Mouse (Mus musculus): ENCODE data around the gene Cep152. TPM values are rescaled to one million over a fixed set of nuclear protein-coding genes. Genes with fewer than 3 reads are reported as not detected.

Gene Cep152
- polyA plus RNA-seq, 1 experiment from 2014 or later = 3.1 TPM

GRCm38 (mm10) chr2:125623211-125623610, 1.7 kb downstream of the Cep152 start:
- H3K27ac ChIP-seq (replicated peaks) = no peak overlapping the region
- H3K9me3 ChIP-seq = no peaks in the 10 kb centered on the region
- WGBS = 98% methylated on average over 15 of the region's 15 CpGs
- no peak overlapping the region for H3K9ac ChIP-seq
- ATAC-seq (ENCODE audit: low FRiP score, low read depth) = no peak
- no peak overlapping the region for H3K4me3 ChIP-seq
- no peaks in the 10 kb centered on the region for H3K27me3 ChIP-seq
- peaks cover 24% of the 10 kb centered on the region for H3K4me1 ChIP-seq (replicated peaks)
- no peak overlapping the region for H3K4me2 ChIP-seq
- no peaks in the 10 kb centered on the region for H3K36me3 ChIP-seq

GRCm38 (mm10) chr2:125620213-125620907, 4.6 kb downstream of the Cep152 start:
- peaks cover 7% of the 10 kb centered on the region; the same call in 1 of the 2 replicates for H3K36me3 ChIP-seq
- no peaks in the 10 kb centered on the region for H3K27me3 ChIP-seq
- 48% methylated on average over 25 of the region's 25 CpGs for WGBS
- no peak for ATAC-seq (ENCODE audit: low FRiP score, low read depth)
- H3K4me1 ChIP-seq (replicated peaks) = peaks cover 18% of the 10 kb centered on the region
- no peak overlapping the region for H3K27ac ChIP-seq (replicated peaks)
- H3K4me3 ChIP-seq = no peak overlapping the region
- no peak overlapping the region for H3K9ac ChIP-seq
- no peak overlapping the region for H3K4me2 ChIP-seq
- no peaks in the 10 kb centered on the region for H3K9me3 ChIP-seq

GRCm38 (mm10) chr2:125615858-125616424, 9.0 kb downstream of the Cep152 start:
- no peaks in the 10 kb centered on the region for H3K4me1 ChIP-seq (replicated peaks)
- no peak for ATAC-seq (ENCODE audit: low FRiP score, low read depth)

GRCm38 (mm10) chr2:125615440-125615839, 9.5 kb downstream of the Cep152 start:
- Histone ChIP-seq H3K27ac (replicated peaks) (no peak overlapping the region), H3K27me3 (no peaks in the 10 kb centered on the region), H3K9me3 (no peaks in the 10 kb centered on the region), H3K4me2 (no peak overlapping the region), H3K9ac (no peak overlapping the region), H3K4me3 (no peak overlapping the region), H3K4me1 (replicated peaks) (no peaks in the 10 kb centered on the region), H3K36me3 (peaks cover 17% of the 10 kb centered on the region; the same call in 1 of the 2 replicates)
- 95% methylated on average over 7 of the region's 7 CpGs for WGBS
- no peak for ATAC-seq (ENCODE audit: low FRiP score, low read depth)

More at GRCm38 (mm10) chr2:125615858-125616424, 9.0 kb downstream of the Cep152 start:
- H3K4me3 ChIP-seq = no peak overlapping the region
- no peak overlapping the region for H3K27ac ChIP-seq (replicated peaks)
- 79% methylated on average over 8 of the region's 8 CpGs for WGBS
- H3K36me3 ChIP-seq = peaks cover 17% of the 10 kb centered on the region; the same call in 1 of the 2 replicates
- no peak overlapping the region for H3K9ac ChIP-seq
- no peaks in the 10 kb centered on the region for H3K27me3 ChIP-seq
- H3K9me3 ChIP-seq = no peaks in the 10 kb centered on the region
- no peak overlapping the region for H3K4me2 ChIP-seq

- no peak overlapping the region for H3K4me3 ChIP-seq
- no peaks in the 10 kb centered on the region for H3K4me1 ChIP-seq (replicated peaks)
- no peak overlapping the region for H3K9ac ChIP-seq
- H3K27me3 ChIP-seq = no peaks in the 10 kb centered on the region
- peaks cover 4% of the 10 kb centered on the region for H3K36me3 ChIP-seq
- no peak overlapping the region for H3K4me2 ChIP-seq
- 81% methylated on average over 17 of the region's 17 CpGs for WGBS
- H3K27ac ChIP-seq (replicated peaks) = no peak overlapping the region
- no peaks in the 10 kb centered on the region for H3K9me3 ChIP-seq
- no peak for ATAC-seq (ENCODE audit: low FRiP score, low read depth)
Observed at GRCm38 (mm10) chr2:125606220-125606845, 18.6 kb downstream of the Cep152 start.

GRCm38 (mm10) chr2:125604646-125605045, 20.3 kb downstream of the Cep152 start:
- WGBS = 81% methylated on average over 7 of the region's 7 CpGs
- no peak overlapping the region for H3K27ac ChIP-seq (replicated peaks)
- no peaks in the 10 kb centered on the region for H3K9me3 ChIP-seq
- no peak overlapping the region for H3K4me3 ChIP-seq
- H3K4me2 ChIP-seq = no peak overlapping the region
- H3K36me3 ChIP-seq = peaks cover 1% of the 10 kb centered on the region
- peak; percentile 63; the same call in 1 of the 2 replicates for ATAC-seq (ENCODE audit: low FRiP score, low read depth)
- no peaks in the 10 kb centered on the region for H3K27me3 ChIP-seq
- H3K9ac ChIP-seq = no peak overlapping the region
- no peaks in the 10 kb centered on the region for H3K4me1 ChIP-seq (replicated peaks)

GRCm38 (mm10) chr2:125602970-125603369, 21.9 kb downstream of the Cep152 start:
- Histone ChIP-seq H3K27ac (replicated peaks) (no peak overlapping the region), H3K4me3 (no peak overlapping the region), H3K27me3 (no peaks in the 10 kb centered on the region), H3K4me2 (no peak overlapping the region), H3K9ac (no peak overlapping the region), H3K4me1 (replicated peaks) (no peaks in the 10 kb centered on the region), H3K36me3 (no peaks in the 10 kb centered on the region; the same call in 1 of the 2 replicates), H3K9me3 (no peaks in the 10 kb centered on the region)
- ATAC-seq (ENCODE audit: low FRiP score, low read depth) = no peak
- 92% methylated on average over 3 of the region's 3 CpGs for WGBS

- WGBS = 87% methylated on average over 4 of the region's 4 CpGs
- H3K36me3 ChIP-seq = no peaks in the 10 kb centered on the region; the same call in 1 of the 2 replicates
- no peak overlapping the region for H3K27ac ChIP-seq (replicated peaks)
- H3K9me3 ChIP-seq = no peaks in the 10 kb centered on the region
- H3K4me1 ChIP-seq (replicated peaks) = no peaks in the 10 kb centered on the region
- no peak overlapping the region for H3K4me2 ChIP-seq
- no peaks in the 10 kb centered on the region for H3K27me3 ChIP-seq
- H3K4me3 ChIP-seq = no peak overlapping the region
- ATAC-seq (ENCODE audit: low FRiP score, low read depth) = no peak
- no peak overlapping the region for H3K9ac ChIP-seq
Observed at GRCm38 (mm10) chr2:125598958-125599357, 26.0 kb downstream of the Cep152 start.

GRCm38 (mm10) chr2:125598251-125598650, 26.7 kb downstream of the Cep152 start:
- WGBS = 84% methylated on average over 6 of the region's 6 CpGs
- no peak for ATAC-seq (ENCODE audit: low FRiP score, low read depth)
- no peak overlapping the region for H3K4me2 ChIP-seq
- no peaks in the 10 kb centered on the region for H3K27me3 ChIP-seq
- H3K36me3 ChIP-seq = peaks cover 4% of the 10 kb centered on the region; the same call in 1 of the 2 replicates
- no peaks in the 10 kb centered on the region for H3K4me1 ChIP-seq (replicated peaks)
- H3K9me3 ChIP-seq = no peaks in the 10 kb centered on the region
- no peak overlapping the region for H3K4me3 ChIP-seq
- no peak overlapping the region for H3K27ac ChIP-seq (replicated peaks)
- no peak overlapping the region for H3K9ac ChIP-seq

- Histone ChIP-seq H3K4me2 (no peak overlapping the region), H3K27ac (replicated peaks) (no peak overlapping the region), H3K9ac (no peak overlapping the region), H3K9me3 (no peaks in the 10 kb centered on the region), H3K27me3 (no peaks in the 10 kb centered on the region), H3K4me1 (replicated peaks) (no peaks in the 10 kb centered on the region), H3K4me3 (no peak overlapping the region), H3K36me3 (peaks cover 4% of the 10 kb centered on the region; the same call in 1 of the 2 replicates)
- ATAC-seq (ENCODE audit: low FRiP score, low read depth) = no peak
- WGBS = 75% methylated on average over 12 of the region's 12 CpGs
Observed at GRCm38 (mm10) chr2:125594786-125595185, 30.1 kb downstream of the Cep152 start.

GRCm38 (mm10) chr2:125594072-125594471, 30.8 kb downstream of the Cep152 start:
- no peak overlapping the region for H3K27ac ChIP-seq (replicated peaks)
- no peak overlapping the region for H3K4me2 ChIP-seq
- no peaks in the 10 kb centered on the region for H3K27me3 ChIP-seq
- H3K4me3 ChIP-seq = no peak overlapping the region
- WGBS = 89% methylated on average over 6 of the region's 6 CpGs
- H3K36me3 ChIP-seq = peaks cover 7% of the 10 kb centered on the region
- H3K4me1 ChIP-seq (replicated peaks) = no peaks in the 10 kb centered on the region
- no peaks in the 10 kb centered on the region for H3K9me3 ChIP-seq
- H3K9ac ChIP-seq = no peak overlapping the region
- ATAC-seq (ENCODE audit: low FRiP score, low read depth) = no peak

GRCm38 (mm10) chr2:125591895-125592294, 33.0 kb downstream of the Cep152 start:
- no peak for ATAC-seq (ENCODE audit: low FRiP score, low read depth)
- H3K9ac ChIP-seq = no peak overlapping the region
- H3K36me3 ChIP-seq = peaks cover 13% of the 10 kb centered on the region
- H3K27ac ChIP-seq (replicated peaks) = no peak overlapping the region
- 95% methylated on average over 4 of the region's 4 CpGs for WGBS
- H3K27me3 ChIP-seq = no peaks in the 10 kb centered on the region
- no peak overlapping the region for H3K4me3 ChIP-seq
- H3K4me2 ChIP-seq = no peak overlapping the region
- H3K9me3 ChIP-seq = no peaks in the 10 kb centered on the region
- H3K4me1 ChIP-seq (replicated peaks) = no peaks in the 10 kb centered on the region
